In genomic region chr10:111163601-111164240, GRCm38 (mm10) we compare ENCODE assay signal across 8 mouse cellular contexts. TPM values are rescaled to one million over a fixed set of nuclear protein-coding genes. Genes with fewer than 3 reads are reported as not detected.
A peak's percentile ranks its signal among the peaks of the same experiment; 100 is the strongest.
DNase-seq lines count a peak whose midpoint lies in the region; ATAC-seq and TF ChIP-seq lines count a peak whose summit lies in the region.

No protein-coding gene starts in this region.

- H3K79me2 ChIP-seq in MEL (ENCODE audit: control insufficient read depth, insufficient read depth, low read length, poor library complexity) = peaks cover 36% of the 10 kb centered on the region

- H3K9me3 ChIP-seq in heart, embryonic 15.5 days (replicated peaks) = no peaks in the 10 kb centered on the region
- no peaks in the 10 kb centered on the region for H3K9me3 ChIP-seq in MEL (replicated peaks; ENCODE audit: insufficient read depth, low read length)
- no peaks in the 10 kb centered on the region for H3K9me3 ChIP-seq in heart, postnatal 0 days (replicated peaks; ENCODE audit: control insufficient read depth, low read length)
- no peaks in the 10 kb centered on the region for H3K9me3 ChIP-seq in midbrain, embryonic 13.5 days

- H3K4me3 ChIP-seq in heart, embryonic 15.5 days = peak overlapping the region; percentile 94
- peak overlapping the region; percentile 54 to 59 for H3K4me3 ChIP-seq in MEL (ENCODE audit: control insufficient read depth in 1 of 2, insufficient read depth in 1 of 2, low read depth in 2 of 2, low read length in 2 of 2)
- H3K4me3 ChIP-seq in heart, postnatal 0 days (ENCODE audit: low read depth, low read length) = peak overlapping the region; percentile 98
- peak overlapping the region; percentile 95 for H3K4me3 ChIP-seq in midbrain, embryonic 13.5 days (replicated peaks)

- TF ChIP-seq POLR2A in MEL (IDR thresholded peaks at IDR 0.05; ENCODE audit: control insufficient read depth in 1 of 2, insufficient read depth in 1 of 2, low read depth in 1 of 2, low read length in 2 of 2, poor library complexity in 1 of 2) = no peak

- no peaks in the 10 kb centered on the region for H3K36me3 ChIP-seq in heart, embryonic 15.5 days
- peaks cover 0 to 31% of the 10 kb centered on the region in 2 experiments; a peak in 3 of 4 replicates for H3K36me3 ChIP-seq in MEL (ENCODE audit: control insufficient read depth in 1 of 2, insufficient read depth in 2 of 2, low read length in 2 of 2)
- H3K36me3 ChIP-seq in heart, postnatal 0 days (replicated peaks; ENCODE audit: control insufficient read depth, insufficient read depth, low read length) = no peaks in the 10 kb centered on the region
- no peaks in the 10 kb centered on the region for H3K36me3 ChIP-seq in midbrain, embryonic 13.5 days

- ATAC-seq in heart, embryonic 15.5 days (replicated peaks; ENCODE audit: insufficient number of reproducible peaks, insufficient read depth, low FRiP score, low read depth) = no peak
- no peak for ATAC-seq in heart, postnatal 0 days (ENCODE audit: insufficient read depth, low read depth)
- ATAC-seq in midbrain, embryonic 13.5 days = no peak

- DNase-seq in heart, postnatal 14 days = no peak
- DNase-seq in MEL (ENCODE audit: low read depth, low spot score) = peak; percentile 81
- DNase-seq in heart, postnatal 0 days (ENCODE audit: low spot score) = peak; percentile 60
- DNase-seq in right cerebral cortex, adult 18-20 months = no peak
- DNase-seq in layer of hippocampus, postnatal 10 days (ENCODE audit: low spot score in 2 of 2) = no peak
- no peak for DNase-seq in cerebellum, adult 9-11 months

- peaks cover 20% of the 10 kb centered on the region for H3K4me1 ChIP-seq in heart, embryonic 15.5 days (replicated peaks)
- peaks cover 13 to 26% of the 10 kb centered on the region in 2 experiments for H3K4me1 ChIP-seq in MEL (ENCODE audit: control insufficient read depth in 1 of 2, insufficient read depth in 2 of 2, low read length in 2 of 2)
- H3K4me1 ChIP-seq in heart, postnatal 0 days (ENCODE audit: control insufficient read depth, insufficient read depth) = peaks cover 23% of the 10 kb centered on the region
- H3K4me1 ChIP-seq in midbrain, embryonic 13.5 days (replicated peaks) = peaks cover 17% of the 10 kb centered on the region

- no peak for TF ChIP-seq RAD21 in MEL (IDR thresholded peaks at IDR 0.05; ENCODE audit: low read depth, low read length)

- H3K27ac ChIP-seq in heart, embryonic 15.5 days = peak overlapping the region; percentile 96
- H3K27ac ChIP-seq in MEL (ENCODE audit: control insufficient read depth, low read depth, low read length) = peak overlapping the region; percentile 83
- H3K27ac ChIP-seq in heart, postnatal 0 days (ENCODE audit: low read depth) = peak overlapping the region; percentile 98
- H3K27ac ChIP-seq in midbrain, embryonic 13.5 days = peak overlapping the region; percentile 94

- peak overlapping the region; percentile 52; the same call in 1 of the 2 replicates for H3K9ac ChIP-seq in heart, embryonic 15.5 days
- H3K9ac ChIP-seq in MEL (ENCODE audit: control insufficient read depth, low read depth, low read length, poor library complexity, severe bottlenecking) = peak overlapping the region; percentile 82
- H3K9ac ChIP-seq in heart, postnatal 0 days (replicated peaks; ENCODE audit: low read depth, low read length) = peak overlapping the region; percentile 43
- peak overlapping the region; percentile 66; the same call in 1 of the 2 replicates for H3K9ac ChIP-seq in midbrain, embryonic 13.5 days (replicated peaks)

- peak overlapping the region; percentile 69 for H3K4me2 ChIP-seq in heart, embryonic 15.5 days
- peak overlapping the region; percentile 58 for H3K4me2 ChIP-seq in heart, postnatal 0 days (ENCODE audit: low read depth, low read length)
- peak overlapping the region; percentile 65 for H3K4me2 ChIP-seq in midbrain, embryonic 13.5 days (replicated peaks)

- 26% methylated on average over 9 of the region's 9 CpGs for WGBS in heart, embryonic 15.5 days
- WGBS in heart, postnatal 0 days = 19% methylated on average over 9 of the region's 9 CpGs
- 37% methylated on average over 9 of the region's 9 CpGs for WGBS in midbrain, embryonic 13.5 days

- no peak for TF ChIP-seq EP300 in MEL (IDR thresholded peaks at IDR 0.05; ENCODE audit: low read depth in 1 of 2, low read length in 2 of 2)
- no peak for TF ChIP-seq EP300 in heart, postnatal 0 days (IDR thresholded peaks at IDR 0.05; ENCODE audit: low read depth)

- no peaks in the 10 kb centered on the region for H3K27me3 ChIP-seq in heart, embryonic 15.5 days
- no peaks in the 10 kb centered on the region for H3K27me3 ChIP-seq in MEL (ENCODE audit: control insufficient read depth in 1 of 2, insufficient read depth in 2 of 2, low read length in 2 of 2)
- H3K27me3 ChIP-seq in heart, postnatal 0 days (ENCODE audit: control insufficient read depth, insufficient read depth, low read length) = no peaks in the 10 kb centered on the region
- no peaks in the 10 kb centered on the region for H3K27me3 ChIP-seq in midbrain, embryonic 13.5 days

- TF ChIP-seq CTCF in MEL (IDR thresholded peaks at IDR 0.05 in 2 of 3, conservative IDR thresholded peaks at IDR 0.05 in 1 of 3; ENCODE audit: control insufficient read depth in 1 of 3, insufficient read depth in 1 of 3, low read depth in 2 of 3, low read length in 3 of 3, poor library complexity in 1 of 3, severe bottlenecking in 1 of 3) = no peak
- TF ChIP-seq CTCF in heart, postnatal 0 days (IDR thresholded peaks at IDR 0.05; ENCODE audit: low read depth) = no peak

- intact Hi-C loops in heart, postnatal 14 days (cut with DNase I) = loop anchor here (5.0 to 10.0 kb wide), 2 partner anchors 151 to 311 kb away; partner anchors contain the start of genes Nap1l1 and Zdhhc17

TF ChIP-seq in MEL, 35 proteins besides CTCF, POLR2A, EP300 and RAD21 (continues in another document):
- TF ChIP-seq USF1 (IDR thresholded peaks at IDR 0.05; ENCODE audit: low read depth, low read length) (no peak; the same call in 1 of the 2 replicates), UBTF (IDR thresholded peaks at IDR 0.05; ENCODE audit: borderline replicate concordance, insufficient read depth, low read depth, low read length) (no peak), BHLHE40 (IDR thresholded peaks at IDR 0.05; ENCODE audit: borderline replicate concordance, low read depth, low read length) (no peak), HCFC1 (IDR thresholded peaks at IDR 0.05; ENCODE audit: low read depth, low read length) (no peak), GABPA (IDR thresholded peaks at IDR 0.05; ENCODE audit: low read depth, low read length) (no peak), ETS1 (IDR thresholded peaks at IDR 0.05; ENCODE audit: low read depth, low read length) (peak; percentile 27), SIN3A (IDR thresholded peaks at IDR 0.05; ENCODE audit: low read length) (no peak), MAFK (IDR thresholded peaks at IDR 0.05; ENCODE audit: borderline replicate concordance, low read depth, low read length) (peak; percentile 40; the same call in 1 of the 2 replicates), TCF12 (IDR thresholded peaks at IDR 0.05; ENCODE audit: low read depth, low read length) (no peak), KAT2A (conservative IDR thresholded peaks at IDR 0.05; ENCODE audit: low read depth, low read length) (no peak), MAZ (IDR thresholded peaks at IDR 0.05; ENCODE audit: low read depth, low read length) (no peak), CHD2 (IDR thresholded peaks at IDR 0.05; ENCODE audit: low read length) (no peak), E2F4 (IDR thresholded peaks at IDR 0.05; ENCODE audit: borderline replicate concordance, low read depth, low read length) (no peak), ZMIZ1 (IDR thresholded peaks at IDR 0.05; ENCODE audit: low read depth, low read length) (peak; percentile 9; the same call in 1 of the 2 replicates), MYC (IDR thresholded peaks at IDR 0.05; ENCODE audit: low read depth, low read length) (no peak), GATA1 (IDR thresholded peaks at IDR 0.05; ENCODE audit: low read depth, low read length) (no peak), TBP (IDR thresholded peaks at IDR 0.05; ENCODE audit: low read depth, low read length) (peak; percentile 47; the same call in 1 of the 2 replicates), JUND (IDR thresholded peaks at IDR 0.05; ENCODE audit: low read depth, low read length) (no peak), ZNF384 (IDR thresholded peaks at IDR 0.05; ENCODE audit: low read depth, low read length) (peak; percentile 35; the same call in 1 of the 2 replicates), ZKSCAN1 (IDR thresholded peaks at IDR 0.05; ENCODE audit: low read depth, low read length) (no peak), NRF1 (IDR thresholded peaks at IDR 0.05; ENCODE audit: insufficient read depth, low read depth, low read length, poor library complexity, severe bottlenecking) (no peak), USF2 (IDR thresholded peaks at IDR 0.05; ENCODE audit: borderline replicate concordance in 1 of 2, insufficient read depth in 1 of 2, low read depth in 1 of 2, low read length in 2 of 2) (no peak), TAL1 (IDR thresholded peaks at IDR 0.05; ENCODE audit: low read length) (no peak), RCOR1 (IDR thresholded peaks at IDR 0.05; ENCODE audit: low read depth, low read length) (no peak), ELF1 (IDR thresholded peaks at IDR 0.05; ENCODE audit: low read depth, low read length) (no peak), MAX (IDR thresholded peaks at IDR 0.05; ENCODE audit: low read length) (no peak), NELFE (IDR thresholded peaks at IDR 0.05; ENCODE audit: low read depth, low read length) (no peak), POLR2AphosphoS2 (IDR thresholded peaks at IDR 0.05; ENCODE audit: low read length) (peak; percentile 35; the same call in 1 of the 2 replicates), ZC3H11A (IDR thresholded peaks at IDR 0.05; ENCODE audit: low read depth, low read length) (no peak), MXI1 (IDR thresholded peaks at IDR 0.05; ENCODE audit: low read depth, low read length) (no peak), MYB (IDR thresholded peaks at IDR 0.05; ENCODE audit: low read depth, low read length) (no peak), POLR2AphosphoS5 (IDR thresholded peaks at IDR 0.05; ENCODE audit: borderline replicate concordance, low read depth, low read length) (no peak)

RNA-seq across cellular contexts. Expression of gene Osbpl8, which starts 0.8 kb away (rescaled TPM):
- 26.9 and 32.8 TPM in 2 replicates for polyA plus RNA-seq in heart, embryonic 15.5 days (2015; fragmentation: Nextera tagmentation; extraction: Ambion mirVana)
- total RNA-seq in heart, postnatal 14 days (2021) = 10 to 100 TPM; 68.2 to 78.9 TPM
- 44.8 and 65.7 TPM in 2 replicates for total RNA-seq in MEL (2012; rRNA removed)
- polyA plus RNA-seq in MEL (2012; ENCODE audit: insufficient read depth in 1 of 2, insufficient read length in 2 of 2, low read depth in 1 of 2, low replicate concordance in 2 of 2, missing spikeins in 1 of 2) = 10 to 100 TPM; 26.2 to 33.4 TPM
- total RNA-seq in heart, postnatal 0 days (2014; rRNA removed; ENCODE audit: low replicate concordance) = 110 and 114 TPM in 2 replicates
- polyA plus RNA-seq in heart, postnatal 0 days (2015; fragmentation: Nextera tagmentation; extraction: Ambion mirVana) = 26.3 and 30.8 TPM in 2 replicates
- polyA plus RNA-seq in midbrain, embryonic 13.5 days (2015; fragmentation: Nextera tagmentation; extraction: Ambion mirVana) = 18.5 and 18.9 TPM in 2 replicates
- total RNA-seq in layer of hippocampus, postnatal 10 days (2021) = 10 to 100 TPM; 59.7 to 62.5 TPM

Comparison
In these comparisons a context has a peak if more than half of its experiments do, and no peak if none do; other contexts are left out.
1. DNase-seq: peak in MEL (single experiment) and heart, postnatal 0 days (single experiment); none in heart, postnatal 14 days (0 of 2), right cerebral cortex, adult 18-20 months (single experiment), layer of hippocampus, postnatal 10 days (0 of 2) and cerebellum, adult 9-11 months (single experiment).
2. Peak in every context shown above with its lines, with median percentiles within 50 percentile points of each other: H3K27ac ChIP-seq, H3K4me2 ChIP-seq, H3K4me3 ChIP-seq and H3K9ac ChIP-seq.